Mouse (Mus musculus): ENCODE measurements around the gene Urm1. TPM values are rescaled to one million over a fixed set of nuclear protein-coding genes. Genes with fewer than 3 reads are reported as not detected.
"Not testable (repeated sequence)": the region's sequence is repeated elsewhere in the genome, so short reads cannot be mapped to it uniquely, and the experiment has no call there.

The Urm1 gene
- 21.0 and 22.6 TPM in 2 replicates for polyA plus RNA-seq (2016; fragmentation: Nextera tagmentation; extraction: Ambion mirVana)

GRCm38 (mm10) chr2:29820025-29820817 is at the start of gene Urm1:
Urm1 (plus strand) TSS chr2:29820075.
- H3K27ac ChIP-seq = peak within 1 kb of the TSS; percentile 97
- ATAC-seq (ENCODE audit: insufficient number of reproducible peaks, insufficient read depth, low FRiP score, low TSS enrichment) = peak; percentile 63
- H3K9me3 ChIP-seq = no peaks in the 10 kb centered on the region
- peaks cover 13% of the 10 kb centered on the region; the same call in 1 of the 2 replicates for H3K4me1 ChIP-seq
- H3K27me3 ChIP-seq = no peaks in the 10 kb centered on the region
- peak within 1 kb of the TSS; percentile 41 for H3K4me3 ChIP-seq
- H3K4me2 ChIP-seq (replicated peaks) = peak within 1 kb of the TSS; percentile 64
- H3K36me3 ChIP-seq = peaks cover 13% of the 10 kb centered on the region; the same call in 1 of the 2 replicates
- peak within 1 kb of the TSS; percentile 73 for H3K9ac ChIP-seq
- WGBS = 1% methylated on average over 35 of the region's 35 CpGs

- ATAC-seq (ENCODE audit: insufficient number of reproducible peaks, insufficient read depth, low FRiP score, low TSS enrichment) = no peak
These were observed 49.7 kb upstream of the Urm1 start for GRCm38 (mm10) chr2:29770162-29770561.

GRCm38 (mm10) chr2:29771611-29772461 is 48.0 kb upstream of the Urm1 start:
- WGBS = 85% methylated on average over 8 of the region's 8 CpGs
- Histone ChIP-seq H3K36me3 (peaks cover 12% of the 10 kb centered on the region), H3K9ac (no peak overlapping the region), H3K4me3 (no peak overlapping the region), H3K4me2 (replicated peaks) (no peak overlapping the region), H3K9me3 (no peaks in the 10 kb centered on the region), H3K4me1 (no peaks in the 10 kb centered on the region), H3K27ac (no peak overlapping the region), H3K27me3 (no peaks in the 10 kb centered on the region)
- ATAC-seq (ENCODE audit: insufficient number of reproducible peaks, insufficient read depth, low FRiP score, low TSS enrichment) = no peak

More at GRCm38 (mm10) chr2:29770162-29770561, 49.7 kb upstream of the Urm1 start:
- no peak overlapping the region for H3K27ac ChIP-seq
- no peaks in the 10 kb centered on the region for H3K27me3 ChIP-seq
- no peak overlapping the region for H3K9ac ChIP-seq
- no peak overlapping the region for H3K4me3 ChIP-seq
- no peak overlapping the region for H3K4me2 ChIP-seq (replicated peaks)
- no peaks in the 10 kb centered on the region for H3K9me3 ChIP-seq
- H3K4me1 ChIP-seq = no peaks in the 10 kb centered on the region
- peaks cover 7% of the 10 kb centered on the region for H3K36me3 ChIP-seq

GRCm38 (mm10) chr2:29773323-29773722 is 46.6 kb upstream of the Urm1 start:
- Histone ChIP-seq H3K27ac (no peak overlapping the region), H3K27me3 (no peaks in the 10 kb centered on the region), H3K36me3 (peaks cover 27% of the 10 kb centered on the region), H3K4me2 (replicated peaks) (no peak overlapping the region), H3K4me1 (no peaks in the 10 kb centered on the region), H3K9ac (no peak overlapping the region), H3K4me3 (no peak overlapping the region), H3K9me3 (no peaks in the 10 kb centered on the region)
- ATAC-seq (ENCODE audit: insufficient number of reproducible peaks, insufficient read depth, low FRiP score, low TSS enrichment) = no peak
- WGBS = 90% methylated on average over 4 of the region's 4 CpGs

- H3K4me2 ChIP-seq (replicated peaks); H3K9ac ChIP-seq; H3K4me3 ChIP-seq; H3K27me3 ChIP-seq; ATAC-seq (ENCODE audit: insufficient number of reproducible peaks, insufficient read depth, low FRiP score, low TSS enrichment); H3K9me3 ChIP-seq; H3K4me1 ChIP-seq; H3K27ac ChIP-seq: not testable (repeated sequence)
- H3K36me3 ChIP-seq = peaks cover 95% of the 10 kb centered on the region
- WGBS = 92% methylated on average over 2 of the region's 2 CpGs
These were observed 38.6 kb upstream of the Urm1 start for GRCm38 (mm10) chr2:29781256-29781655.

- Histone ChIP-seq H3K9ac (no peak overlapping the region), H3K9me3 (peaks cover 3% of the 10 kb centered on the region; the same call in 1 of the 2 replicates), H3K27me3 (no peaks in the 10 kb centered on the region), H3K4me2 (replicated peaks) (no peak overlapping the region), H3K4me3 (no peak overlapping the region), H3K4me1 (peaks cover 16% of the 10 kb centered on the region), H3K27ac (no peak overlapping the region), H3K36me3 (peaks cover 68% of the 10 kb centered on the region)
- WGBS = 73% methylated on average over 4 of the region's 4 CpGs
- ATAC-seq (ENCODE audit: insufficient number of reproducible peaks, insufficient read depth, low FRiP score, low TSS enrichment) = no peak
These were observed 35.6 kb upstream of the Urm1 start for GRCm38 (mm10) chr2:29784290-29784689.

GRCm38 (mm10) chr2:29787104-29787917 is 32.6 kb upstream of the Urm1 start, which contains the start of gene Coq4:
Coq4 (plus strand) TSS chr2:29787493.
- peaks cover 16% of the 10 kb centered on the region for H3K4me1 ChIP-seq
- H3K27me3 ChIP-seq = no peaks in the 10 kb centered on the region
- peak within 1 kb of the TSS; percentile 89 for H3K4me3 ChIP-seq
- no peaks in the 10 kb centered on the region for H3K9me3 ChIP-seq
- peak within 1 kb of the TSS; percentile 75 for H3K9ac ChIP-seq
- H3K4me2 ChIP-seq (replicated peaks) = peak within 1 kb of the TSS; percentile 80
- peaks cover 64% of the 10 kb centered on the region for H3K36me3 ChIP-seq
- WGBS = 1% methylated on average over 31 of the region's 31 CpGs
- H3K27ac ChIP-seq = peak within 1 kb of the TSS; percentile 46; the same call in 1 of the 2 replicates
- no peak for ATAC-seq (ENCODE audit: insufficient number of reproducible peaks, insufficient read depth, low FRiP score, low TSS enrichment)

- Histone ChIP-seq H3K27me3 (no peaks in the 10 kb centered on the region), H3K36me3 (peaks cover 63% of the 10 kb centered on the region), H3K4me1 (peaks cover 16% of the 10 kb centered on the region), H3K9me3 (no peaks in the 10 kb centered on the region), H3K4me3 (peak within 1 kb of the TSS; percentile 89), H3K4me2 (replicated peaks) (peak within 1 kb of the TSS; percentile 80), H3K9ac (peak within 1 kb of the TSS; percentile 75), H3K27ac (peak within 1 kb of the TSS; percentile 46; the same call in 1 of the 2 replicates)
- peak; percentile 82 for ATAC-seq (ENCODE audit: insufficient number of reproducible peaks, insufficient read depth, low FRiP score, low TSS enrichment)
- WGBS = under 1% methylated on average over 45 of the region's 45 CpGs
These were observed 31.8 kb upstream of the Urm1 start, which contains the start of gene Trub2 for GRCm38 (mm10) chr2:29787937-29788681. Trub2 (minus strand) TSS chr2:29788502.

- WGBS = 97% methylated on average over 2 of the region's 2 CpGs
These were observed 26.9 kb upstream of the Urm1 start for GRCm38 (mm10) chr2:29792772-29793487.

More at GRCm38 (mm10) chr2:29792772-29793487, 26.9 kb upstream of the Urm1 start:
- no peaks in the 10 kb centered on the region for H3K27me3 ChIP-seq
- ATAC-seq (ENCODE audit: insufficient number of reproducible peaks, insufficient read depth, low FRiP score, low TSS enrichment) = no peak
- H3K4me3 ChIP-seq = no peak overlapping the region
- peaks cover 9% of the 10 kb centered on the region; the same call in 1 of the 2 replicates for H3K4me1 ChIP-seq
- no peaks in the 10 kb centered on the region for H3K9me3 ChIP-seq
- H3K9ac ChIP-seq = no peak overlapping the region
- peaks cover 50% of the 10 kb centered on the region for H3K36me3 ChIP-seq
- H3K4me2 ChIP-seq (replicated peaks) = no peak overlapping the region
- no peak overlapping the region for H3K27ac ChIP-seq

Data from embryonic facial prominence, embryonic 12.5 days (tissue).